In the genomic region with DNA sequence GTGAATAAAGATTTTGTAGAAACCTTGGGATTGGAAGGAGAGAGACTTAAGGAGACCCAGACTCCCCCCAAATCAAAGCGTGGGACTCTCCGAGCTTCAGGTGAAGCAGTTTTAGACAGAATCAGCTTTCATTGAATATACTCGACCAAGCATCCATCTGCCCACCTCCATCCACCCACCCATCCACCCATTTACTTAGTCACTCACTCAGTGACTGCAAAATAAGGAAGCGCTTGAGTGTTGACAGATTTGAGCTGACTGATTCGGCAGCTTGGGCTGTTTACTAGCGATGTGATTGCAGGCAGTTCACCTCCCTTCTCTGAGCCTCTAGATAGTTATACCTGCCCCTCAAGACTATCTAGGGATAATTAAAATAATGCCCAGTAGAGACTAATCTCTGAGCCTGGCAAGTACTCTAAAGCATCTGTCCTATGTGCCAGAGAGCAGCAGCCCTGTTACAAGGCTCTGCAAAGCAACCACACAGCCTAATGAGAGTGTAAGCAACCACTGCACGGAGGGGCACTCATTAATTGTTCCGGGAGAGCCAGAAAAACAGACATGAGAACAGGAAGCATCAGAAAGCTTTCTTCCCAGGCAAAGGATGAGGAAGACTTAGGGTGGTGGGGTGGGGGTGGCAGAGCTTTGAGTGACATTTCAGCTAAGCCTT, we compare ENCODE assay signal across 9 mouse cellular contexts.
DNase-seq lines count a peak whose midpoint lies in the region; ATAC-seq and TF ChIP-seq lines count a peak whose summit lies in the region.
"Had no signal": no experiment of that assay in that cellular context is flagged by ENCODE, and none has a peak within 500 bp of the region (broad histone marks: within the 10 kb centered on the region; RNA-seq: fewer than 3 reads in every experiment).

No protein-coding gene starts in this region.

- TF ChIP-seq CTCF in cortical plate, adult 2 months (IDR thresholded peaks at IDR 0.05; ENCODE audit: extremely low read depth, insufficient read depth, low read length): no peak

- peaks cover 20% of the 10 kb centered on the region for H3K4me1 ChIP-seq in kidney, embryonic 15.5 days
- peaks cover 5% of the 10 kb centered on the region for H3K4me1 ChIP-seq in cortical plate, adult 2 months (ENCODE audit: control insufficient read depth, insufficient read depth, low read length)
- peaks cover 11% of the 10 kb centered on the region for H3K4me1 ChIP-seq in midbrain, embryonic 16.5 days (ENCODE audit: control insufficient read depth, insufficient read depth, low read length)

- peak overlapping the region; percentile 29 for H3K4me3 ChIP-seq in kidney, embryonic 15.5 days (replicated peaks)
- peak overlapping the region; percentile 31 for H3K4me3 ChIP-seq in cortical plate, adult 2 months (ENCODE audit: insufficient read depth, low read length)
- peak overlapping the region; percentile 31 for H3K4me3 ChIP-seq in midbrain, embryonic 16.5 days (ENCODE audit: low read depth, low read length)

- no peak for DNase-seq in kidney, postnatal 14 days
- DNase-seq in layer of hippocampus, adult 18-20 months (ENCODE audit: low spot score in 2 of 2): peak; percentile 32 to 54
- DNase-seq in thymus, postnatal 14 days: no peak
- no peak for DNase-seq in urinary bladder, adult 18-20 months (ENCODE audit: low spot score in 2 of 2)
- no peak for DNase-seq in spleen, adult 12 weeks (ENCODE audit: low spot score)

- peak overlapping the region; percentile 58 for H3K4me2 ChIP-seq in kidney, embryonic 15.5 days
- H3K4me2 ChIP-seq in midbrain, embryonic 16.5 days (ENCODE audit: low read length): peak overlapping the region; percentile 61

- peaks cover 46% of the 10 kb centered on the region for H3K27me3 ChIP-seq in kidney, embryonic 15.5 days
- peaks cover 10% of the 10 kb centered on the region for H3K27me3 ChIP-seq in midbrain, embryonic 16.5 days (ENCODE audit: control insufficient read depth, insufficient read depth, low read depth, low read length)

- H3K9ac ChIP-seq in kidney, embryonic 15.5 days: no peak overlapping the region
- peak overlapping the region; percentile 35 for H3K9ac ChIP-seq in midbrain, embryonic 16.5 days (ENCODE audit: low read depth, low read length)

- H3K9me3 ChIP-seq in kidney, embryonic 15.5 days (replicated peaks): no peaks in the 10 kb centered on the region
- no peaks in the 10 kb centered on the region for H3K9me3 ChIP-seq in midbrain, embryonic 16.5 days (replicated peaks; ENCODE audit: control insufficient read depth, low read length, poor library complexity, severe bottlenecking)

- no peak for TF ChIP-seq POLR2A in cortical plate, adult 2 months (IDR thresholded peaks at IDR 0.05; ENCODE audit: extremely low read depth, insufficient read depth, low read length)

- no peak for ATAC-seq in kidney, embryonic 15.5 days (replicated peaks; ENCODE audit: low FRiP score)
- ATAC-seq in midbrain, embryonic 16.5 days: peak; percentile 41

- 5% methylated on average over 8 of the region's 8 CpGs for WGBS in kidney, embryonic 15.5 days
- 9% methylated on average over 8 of the region's 8 CpGs for WGBS in midbrain, embryonic 16.5 days

- H3K36me3 ChIP-seq in kidney, embryonic 15.5 days: no peaks in the 10 kb centered on the region
- H3K36me3 ChIP-seq in midbrain, embryonic 16.5 days (ENCODE audit: control insufficient read depth, insufficient read depth, low read length): no peaks in the 10 kb centered on the region
- H3K36me3 ChIP-seq: G1E had no signal

- H3K27ac ChIP-seq in kidney, embryonic 15.5 days: no peak overlapping the region
- no peak overlapping the region for H3K27ac ChIP-seq in cortical plate, adult 2 months (ENCODE audit: insufficient read depth, low read length)
- 0 out of 2 replicates have a peak overlapping the region, but pooled peaks have one; percentile 15 for H3K27ac ChIP-seq in midbrain, embryonic 16.5 days (ENCODE audit: low read length)

Comparison
In these comparisons a context has a peak if more than half of its experiments do, and no peak if none do; other contexts are left out.
1. DNase-seq: peak in layer of hippocampus, adult 18-20 months (2 of 2); none in kidney, postnatal 14 days (single experiment), thymus, postnatal 14 days (single experiment), urinary bladder, adult 18-20 months (0 of 2) and spleen, adult 12 weeks (single experiment).
2. Peak in every context shown above with its lines, with median percentiles within 50 percentile points of each other: H3K4me3 ChIP-seq.